Mouse (Mus musculus): Measurements from ENCODE around the gene Fap. TPM values are rescaled to one million over a fixed set of nuclear protein-coding genes. Genes with fewer than 3 reads are reported as not detected.

Fap gene
- polyA plus RNA-seq, 1 experiment, result 38.9 TPM

DNA sequence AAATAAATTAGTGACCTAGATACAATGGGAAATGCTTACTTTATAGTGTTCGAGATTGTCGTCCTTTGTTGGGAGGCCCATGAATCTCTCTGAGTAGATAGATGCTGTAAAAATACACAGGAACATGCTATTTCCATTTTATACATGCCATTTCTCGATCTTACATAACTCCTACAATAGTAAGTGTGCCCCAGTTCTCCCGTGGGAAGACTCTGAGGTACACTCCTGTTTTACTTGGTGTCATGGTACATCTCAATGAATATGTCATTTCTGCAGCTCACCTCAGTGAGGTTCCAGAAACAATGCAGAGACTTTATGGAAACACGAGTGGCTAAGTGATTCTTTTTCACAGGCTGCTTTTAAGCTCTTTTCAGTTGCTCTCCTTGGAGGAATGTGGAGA is 70.5 kb downstream of the Fap start:
- no peaks in the 10 kb centered on the region for H3K4me1 ChIP-seq (ENCODE audit: control insufficient read depth, insufficient read depth, low read length)
- no peak overlapping the region for H3K27ac ChIP-seq (ENCODE audit: insufficient read depth, low read length)
- TF ChIP-seq CTCF (IDR thresholded peaks at IDR 0.05; ENCODE audit: borderline replicate concordance, insufficient read depth, low read length) (no peak), POLR2A (IDR thresholded peaks at IDR 0.05; ENCODE audit: low read depth, low read length) (no peak)
- H3K4me3 ChIP-seq (ENCODE audit: insufficient read depth, low read length), result no peak overlapping the region

DNA sequence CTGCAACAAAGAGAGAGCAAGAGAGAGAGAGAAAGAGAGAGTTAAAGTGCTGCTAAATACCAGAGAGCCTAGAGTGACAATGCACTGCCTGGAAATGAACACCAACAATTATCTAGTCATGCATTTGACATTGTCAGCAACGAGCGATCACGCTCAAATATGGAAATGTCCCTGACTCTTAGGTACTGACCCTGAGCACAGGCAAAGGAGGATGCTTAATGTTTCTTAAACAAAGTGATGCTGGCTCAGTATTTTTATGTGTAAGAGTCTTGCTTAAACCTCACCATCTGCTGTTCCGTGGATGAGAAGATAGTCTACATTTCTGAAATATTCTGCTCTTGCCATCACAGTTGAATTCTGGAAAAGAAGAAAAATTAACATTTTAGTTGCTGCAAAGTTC is 71.4 kb downstream of the Fap start:
- TF ChIP-seq POLR2A (IDR thresholded peaks at IDR 0.05; ENCODE audit: low read depth, low read length), result no peak
- TF ChIP-seq CTCF (IDR thresholded peaks at IDR 0.05; ENCODE audit: borderline replicate concordance, insufficient read depth, low read length), result no peak
- H3K4me3 ChIP-seq (ENCODE audit: insufficient read depth, low read length), result no peak overlapping the region
- no peak overlapping the region for H3K27ac ChIP-seq (ENCODE audit: insufficient read depth, low read length)
- H3K4me1 ChIP-seq (ENCODE audit: control insufficient read depth, insufficient read depth, low read length), result no peaks in the 10 kb centered on the region

DNA sequence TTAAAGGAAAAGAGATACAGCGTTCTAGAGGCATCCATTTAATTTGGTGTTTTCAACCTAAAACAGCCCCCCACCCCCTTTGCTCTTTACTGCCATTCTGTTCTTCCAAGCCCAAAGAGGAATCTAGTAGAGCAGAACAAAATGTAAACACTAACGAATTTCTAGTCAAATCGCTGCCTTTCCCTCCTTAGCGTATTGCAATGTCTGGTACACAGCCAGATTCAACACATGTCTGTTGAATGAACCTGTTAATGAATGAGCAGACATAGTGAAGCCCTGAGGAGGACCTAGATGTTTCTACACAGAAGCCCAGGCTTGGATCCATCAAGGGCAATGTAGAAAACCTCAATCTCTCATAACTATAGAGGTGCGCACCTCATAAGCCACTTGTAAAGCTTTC is 75.1 kb downstream of the Fap start:
- H3K4me3 ChIP-seq (ENCODE audit: insufficient read depth, low read length), result no peak overlapping the region
- H3K4me1 ChIP-seq (ENCODE audit: control insufficient read depth, insufficient read depth, low read length), result no peaks in the 10 kb centered on the region
- TF ChIP-seq CTCF (IDR thresholded peaks at IDR 0.05; ENCODE audit: borderline replicate concordance, insufficient read depth, low read length), result no peak
- TF ChIP-seq POLR2A (IDR thresholded peaks at IDR 0.05; ENCODE audit: low read depth, low read length), result no peak
- H3K27ac ChIP-seq (ENCODE audit: insufficient read depth, low read length), result no peak overlapping the region

DNA sequence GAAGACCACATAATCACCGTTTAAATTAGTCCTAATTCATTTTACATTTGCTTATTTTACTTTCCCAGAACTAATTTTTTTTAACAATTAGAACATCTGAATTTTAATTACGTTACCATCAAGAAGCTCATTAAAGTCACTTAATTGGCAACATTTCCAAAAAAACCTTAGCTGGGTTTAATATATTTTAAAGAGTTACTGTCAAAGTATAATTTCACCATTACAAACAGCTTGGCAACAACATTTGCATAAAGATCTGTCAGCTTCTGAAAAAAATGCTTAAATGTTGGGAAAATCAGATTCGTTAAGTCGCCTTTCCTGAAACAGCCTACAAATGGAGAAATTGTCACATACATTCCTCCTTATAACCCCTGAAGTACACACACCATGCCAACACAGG is 75.8 kb downstream of the Fap start:
- H3K4me1 ChIP-seq (ENCODE audit: control insufficient read depth, insufficient read depth, low read length), result no peaks in the 10 kb centered on the region
- TF ChIP-seq POLR2A (IDR thresholded peaks at IDR 0.05; ENCODE audit: low read depth, low read length) (no peak), CTCF (IDR thresholded peaks at IDR 0.05; ENCODE audit: borderline replicate concordance, insufficient read depth, low read length) (no peak)
- H3K27ac ChIP-seq (ENCODE audit: insufficient read depth, low read length), result no peak overlapping the region
- H3K4me3 ChIP-seq (ENCODE audit: insufficient read depth, low read length), result no peak overlapping the region

DNA sequence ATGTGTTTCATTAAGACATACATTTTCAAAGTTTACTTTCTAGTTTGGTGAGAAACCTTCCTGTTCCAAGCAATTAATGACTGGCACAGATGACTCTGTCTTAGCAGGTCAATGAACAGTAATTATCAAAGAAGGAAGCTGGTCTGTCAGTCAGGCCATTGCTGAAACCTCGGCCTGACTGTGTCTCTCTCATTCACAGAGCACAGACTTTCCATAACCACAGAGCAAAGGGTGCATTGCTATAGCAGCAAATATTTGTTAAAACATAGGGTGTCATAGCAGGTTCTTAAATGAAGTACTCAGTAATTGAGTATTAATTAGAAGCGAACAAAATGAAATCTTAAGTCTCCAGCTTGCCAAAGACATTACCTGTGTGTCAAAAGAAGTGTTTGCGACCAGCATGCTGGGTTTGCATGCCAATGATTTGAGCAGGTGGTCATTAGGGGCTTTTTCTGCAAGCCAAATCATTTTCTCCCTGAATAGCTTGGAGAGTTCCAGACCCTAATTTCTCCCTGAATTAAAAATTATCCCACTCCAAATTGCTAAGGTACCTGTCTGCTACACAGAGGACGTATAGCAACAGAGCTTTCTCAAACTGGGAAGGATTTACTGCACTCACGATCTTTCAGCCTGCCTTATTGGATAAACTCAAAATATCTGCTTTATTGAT is 76.4 kb downstream of the Fap start:
- Histone ChIP-seq H3K4me3 (ENCODE audit: insufficient read depth, low read length) (no peak overlapping the region), H3K27ac (ENCODE audit: insufficient read depth, low read length) (no peak overlapping the region), H3K4me1 (ENCODE audit: control insufficient read depth, insufficient read depth, low read length) (no peaks in the 10 kb centered on the region)
- TF ChIP-seq CTCF (IDR thresholded peaks at IDR 0.05; ENCODE audit: borderline replicate concordance, insufficient read depth, low read length) (no peak), POLR2A (IDR thresholded peaks at IDR 0.05; ENCODE audit: low read depth, low read length) (no peak)

DNA sequence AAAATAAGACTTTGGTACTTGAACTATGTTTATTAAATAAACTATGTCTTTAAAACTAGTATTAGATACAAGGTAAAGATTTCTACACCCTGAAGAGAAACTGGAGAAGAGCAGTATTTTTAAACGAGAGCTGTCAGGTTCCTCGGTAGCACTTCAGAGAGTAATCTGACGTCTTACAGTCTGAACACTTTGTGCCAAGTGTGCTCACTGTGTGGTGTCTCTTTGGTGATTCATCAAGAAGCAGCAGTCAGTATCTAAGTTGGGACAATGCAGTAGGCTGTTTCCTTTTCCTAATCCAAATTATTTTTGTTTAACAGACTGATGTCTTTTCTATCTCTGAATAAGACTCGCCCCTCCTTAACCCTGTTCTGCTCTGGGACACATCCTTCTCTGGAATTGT is 78.5 kb downstream of the Fap start:
- Histone ChIP-seq H3K4me3 (ENCODE audit: insufficient read depth, low read length) (no peak overlapping the region), H3K27ac (ENCODE audit: insufficient read depth, low read length) (no peak overlapping the region), H3K4me1 (ENCODE audit: control insufficient read depth, insufficient read depth, low read length) (no peaks in the 10 kb centered on the region)
- no peak for TF ChIP-seq POLR2A (IDR thresholded peaks at IDR 0.05; ENCODE audit: low read depth, low read length)
- no peak for TF ChIP-seq CTCF (IDR thresholded peaks at IDR 0.05; ENCODE audit: borderline replicate concordance, insufficient read depth, low read length)

DNA sequence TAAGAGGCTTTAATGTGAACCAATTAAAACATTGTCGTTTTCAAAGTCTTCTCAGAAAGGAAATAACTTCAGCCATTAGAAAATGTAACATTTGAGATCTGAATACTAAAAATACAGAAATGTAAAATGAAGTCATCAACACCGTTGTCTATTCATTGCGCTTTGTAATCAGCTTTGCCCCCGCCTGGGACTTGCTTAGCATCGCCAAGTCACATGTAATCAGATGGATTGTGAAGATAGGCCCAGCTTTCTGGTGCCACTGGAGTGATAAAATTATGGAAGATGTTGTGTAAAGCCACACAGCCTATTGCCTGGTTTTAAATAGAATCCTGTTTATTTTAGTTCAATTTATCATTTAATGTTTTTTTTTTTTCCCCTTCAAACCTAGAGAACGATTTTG is 84.0 kb downstream of the Fap start:
- TF ChIP-seq CTCF (IDR thresholded peaks at IDR 0.05; ENCODE audit: borderline replicate concordance, insufficient read depth, low read length) (no peak), POLR2A (IDR thresholded peaks at IDR 0.05; ENCODE audit: low read depth, low read length) (no peak)
- Histone ChIP-seq H3K4me1 (ENCODE audit: control insufficient read depth, insufficient read depth, low read length) (no peaks in the 10 kb centered on the region), H3K27ac (ENCODE audit: insufficient read depth, low read length) (no peak overlapping the region), H3K4me3 (ENCODE audit: insufficient read depth, low read length) (no peak overlapping the region)

DNA sequence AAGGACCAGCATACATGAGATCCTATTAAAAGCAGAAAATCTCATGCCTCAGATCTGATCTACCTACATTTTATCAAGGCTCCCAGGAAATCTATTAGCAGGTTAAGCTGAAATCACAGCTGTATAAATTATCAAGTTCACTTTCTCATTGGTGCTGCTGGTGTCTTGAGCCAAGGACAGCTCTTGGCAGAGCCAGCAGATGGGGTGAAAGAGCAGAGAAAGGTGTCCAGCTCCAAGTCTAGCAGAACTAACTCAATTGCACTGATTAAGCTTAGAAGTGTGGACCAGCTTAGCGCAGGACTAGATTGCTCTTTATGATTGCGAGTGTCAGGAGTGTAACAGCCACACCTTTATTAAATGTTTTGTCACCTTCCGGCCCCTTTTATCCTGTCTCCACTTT is 89.0 kb downstream of the Fap start:
- Histone ChIP-seq H3K4me3 (ENCODE audit: insufficient read depth, low read length) (no peak overlapping the region), H3K27ac (ENCODE audit: insufficient read depth, low read length) (no peak overlapping the region), H3K4me1 (ENCODE audit: control insufficient read depth, insufficient read depth, low read length) (no peaks in the 10 kb centered on the region)
- TF ChIP-seq POLR2A (IDR thresholded peaks at IDR 0.05; ENCODE audit: low read depth, low read length) (no peak), CTCF (IDR thresholded peaks at IDR 0.05; ENCODE audit: borderline replicate concordance, insufficient read depth, low read length) (peak; percentile 20; the same call in 1 of the 2 replicates)

DNA sequence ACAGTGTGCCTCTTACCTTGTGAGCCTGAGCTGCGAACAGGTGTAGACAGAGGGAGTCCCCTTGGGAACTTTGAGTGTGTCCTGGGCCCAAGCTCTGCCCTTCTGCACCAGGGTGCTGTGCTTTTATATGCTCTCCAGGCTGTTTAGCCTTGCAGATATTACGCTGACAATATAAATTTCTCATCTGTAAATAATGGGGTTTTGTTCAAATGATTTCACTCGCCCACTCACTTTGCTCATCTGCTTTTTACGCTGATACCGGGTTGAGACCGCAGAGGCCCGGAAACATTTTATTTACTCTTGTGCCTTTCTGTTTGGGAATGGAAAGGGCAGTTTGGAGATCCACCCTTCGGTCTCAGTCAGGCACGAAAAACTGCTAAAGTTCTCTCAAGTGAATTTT is 90.3 kb downstream of the Fap start, which contains the start of gene Gcg:
Gene Gcg (minus strand): TSS at position 101 of the 400 bp plus-strand sequence.
- no peak within 1 kb of the TSS for H3K4me3 ChIP-seq (ENCODE audit: insufficient read depth, low read length)
- H3K4me1 ChIP-seq (ENCODE audit: control insufficient read depth, insufficient read depth, low read length), result no peaks in the 10 kb centered on the region
- TF ChIP-seq POLR2A (IDR thresholded peaks at IDR 0.05; ENCODE audit: low read depth, low read length) (no peak), CTCF (IDR thresholded peaks at IDR 0.05; ENCODE audit: borderline replicate concordance, insufficient read depth, low read length) (no peak)
- H3K27ac ChIP-seq (ENCODE audit: insufficient read depth, low read length), result no peak within 1 kb of the TSS

DNA sequence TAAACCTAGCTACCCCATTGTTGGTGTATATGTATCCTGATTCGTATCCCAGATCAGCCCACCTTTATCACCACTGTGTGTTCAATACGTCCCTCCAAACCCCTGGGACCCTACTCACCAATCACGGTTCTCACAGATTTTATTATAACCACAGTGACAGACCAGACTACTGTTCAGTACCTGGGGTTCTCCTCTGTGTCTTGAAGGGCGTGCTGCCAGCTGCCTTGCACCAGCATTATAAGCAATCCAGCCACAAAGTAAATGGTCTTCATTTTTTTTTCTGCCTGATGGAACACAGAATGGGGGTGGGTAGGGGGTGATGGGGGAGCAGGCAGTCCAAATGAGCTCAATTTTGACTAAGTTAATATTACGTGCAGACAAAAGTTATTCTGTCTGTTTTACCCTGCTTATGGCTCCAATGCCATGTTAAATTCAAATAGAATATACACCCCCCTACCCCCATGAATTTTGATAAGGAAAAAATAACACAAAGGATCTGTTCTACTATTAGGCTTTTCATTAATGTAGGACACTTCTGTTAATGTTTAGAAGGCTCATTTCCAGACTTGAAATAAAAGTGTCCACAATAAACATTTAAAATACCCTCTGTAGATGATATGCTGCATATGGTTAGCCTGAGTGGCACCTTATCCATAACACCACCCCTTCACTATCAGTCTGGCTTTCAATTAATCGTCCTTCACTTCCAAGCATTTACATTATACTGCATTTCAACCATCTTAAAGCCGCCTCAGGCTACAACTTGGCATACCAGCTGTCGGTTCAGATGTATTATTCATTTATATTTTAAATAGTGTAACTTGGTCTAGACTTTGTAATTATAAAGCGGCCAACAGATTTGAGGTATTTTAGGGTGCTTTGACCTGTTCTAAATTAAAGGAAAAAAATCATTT is 93.3 kb downstream of the Fap start:
- Histone ChIP-seq H3K4me3 (ENCODE audit: insufficient read depth, low read length) (no peak overlapping the region), H3K4me1 (ENCODE audit: control insufficient read depth, insufficient read depth, low read length) (no peaks in the 10 kb centered on the region), H3K27ac (ENCODE audit: insufficient read depth, low read length) (no peak overlapping the region)
- TF ChIP-seq CTCF (IDR thresholded peaks at IDR 0.05; ENCODE audit: borderline replicate concordance, insufficient read depth, low read length), result no peak
- TF ChIP-seq POLR2A (IDR thresholded peaks at IDR 0.05; ENCODE audit: low read depth, low read length), result no peak
